Mouse (Mus musculus): ENCODE results near the gene Ulk3.

Gene Ulk3

DNA sequence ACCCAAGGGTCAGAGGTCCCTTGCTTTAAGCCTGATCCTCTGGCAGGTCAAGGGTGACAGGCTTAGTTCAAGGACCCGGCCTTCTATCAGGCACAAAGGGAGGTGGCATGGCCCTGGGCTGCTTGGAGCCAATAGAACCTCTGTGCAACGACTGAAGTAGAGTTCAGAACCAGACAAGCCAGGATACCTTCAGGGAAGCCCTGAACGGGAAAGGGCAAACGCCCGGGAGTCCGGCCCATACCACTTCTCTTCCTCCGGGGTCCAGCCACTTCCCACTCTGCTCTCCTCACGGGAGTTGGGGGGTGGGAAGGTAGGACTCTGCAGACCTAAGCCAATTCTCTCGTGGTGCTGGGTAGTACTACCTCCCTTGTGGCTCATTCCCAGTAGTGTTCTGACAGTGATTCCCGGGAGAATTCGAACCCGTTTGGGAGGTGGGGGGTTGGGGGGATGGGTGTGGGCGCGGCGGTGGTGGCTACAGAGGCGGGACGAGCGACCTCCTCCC lies 55.2 kb downstream of the Ulk3 start:
- DNase-seq (ENCODE audit: low read depth, low spot score), result no peak

DNA sequence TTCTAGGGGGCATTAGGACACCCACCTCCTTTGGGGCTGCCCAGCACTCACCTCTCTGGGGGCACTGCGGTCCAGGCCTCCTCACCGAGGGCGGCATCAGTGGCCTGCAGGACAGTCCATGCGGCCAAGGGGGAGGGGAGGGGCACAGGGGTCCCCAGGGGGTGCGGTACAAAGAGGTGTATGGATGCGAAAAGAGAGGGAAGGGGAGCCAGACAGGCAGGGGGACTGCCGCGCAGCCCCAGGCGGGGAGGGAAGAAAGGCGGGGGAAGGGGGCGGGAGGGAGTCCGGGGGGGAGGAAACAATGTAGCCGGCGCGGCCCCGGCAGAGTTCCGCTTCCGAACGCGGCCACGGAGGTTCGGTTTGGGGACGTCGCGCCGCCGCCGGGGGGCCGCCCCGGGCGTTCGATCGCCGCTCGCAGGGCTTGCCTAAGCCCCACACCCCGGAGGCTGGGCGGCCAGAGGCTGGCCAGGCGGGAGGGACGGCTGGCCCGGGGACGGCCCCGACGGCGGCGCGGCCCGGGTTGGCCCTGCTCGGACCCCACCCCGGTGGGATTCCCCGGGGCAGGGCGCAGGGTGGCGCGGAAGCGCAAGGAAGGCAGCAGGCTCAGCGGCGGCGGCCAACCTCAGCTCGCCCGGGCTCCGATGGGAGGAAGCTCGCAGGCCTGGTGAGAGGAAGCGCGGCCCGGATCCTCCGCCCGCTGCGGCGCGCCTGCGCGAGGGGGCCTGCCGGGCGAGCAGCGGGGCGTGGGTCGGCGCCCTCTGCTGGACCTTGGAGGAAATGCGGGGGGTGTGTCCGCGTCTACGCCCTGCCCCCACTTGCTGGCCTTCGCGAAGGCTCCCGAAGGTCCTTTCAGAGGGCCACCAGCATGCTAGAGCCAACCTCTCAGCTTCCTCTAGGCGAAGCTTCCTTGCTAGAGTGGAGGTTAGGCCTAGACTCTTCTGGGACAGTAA lies 56.0 kb downstream of the Ulk3 start:
- DNase-seq (ENCODE audit: low read depth, low spot score), result peak; percentile 95
